Mouse (Mus musculus) embryonic facial prominence, embryonic 14.5 days (tissue): ENCODE data around the gene Mb. TPM values are rescaled to one million over a fixed set of nuclear protein-coding genes. Genes with fewer than 3 reads are reported as not detected.

Experiments
- ATAC-seq: fragments of 200-750 bp; cut with Nextera tagmentation; 2 replicates; pipeline ENCODE4 v1.8.0; 2017; ENCODE audit warnings: low read depth, moderate number of reproducible peaks, moderate TSS enrichment
- DNase-seq: peaks from one replicate; pipeline ENCODE4 v3.0.0-alpha.2; 2015; ENCODE audit warnings: low spot score
- H3K27ac ChIP-seq: fragments of 300-500 bp; sonication (generic); replicated peaks from 2 replicates; pipeline ENCODE4 v1.5.1; 2014; ENCODE audit warnings: low read depth, mild to moderate bottlenecking, low read length, moderate library complexity
- H3K27me3 ChIP-seq: fragments of 300-500 bp; sonication (generic); replicated peaks from 2 replicates; pipeline ENCODE4 v1.6.1; 2014; ENCODE audit warnings: low read length; ENCODE audit not compliant: control insufficient read depth, insufficient read depth
- H3K36me3 ChIP-seq: fragments of 300-500 bp; sonication (generic); 2 replicates; pipeline ENCODE4 v1.6.1; 2014; ENCODE audit warnings: low read length, mixed read lengths; ENCODE audit not compliant: control insufficient read depth, insufficient read depth
- H3K4me1 ChIP-seq: fragments of 300-500 bp; sonication (generic); 2 replicates; pipeline ENCODE4 v1.6.1; 2014; ENCODE audit warnings: antibody characterized with exemption, low read length; ENCODE audit not compliant: control insufficient read depth, insufficient read depth
- H3K4me2 ChIP-seq: fragments of 300-500 bp; sonication (generic); 2 replicates; pipeline ENCODE4 v1.6.1; 2014; ENCODE audit warnings: low read depth, mild to moderate bottlenecking, low read length, moderate library complexity, mixed read lengths
- H3K4me3 ChIP-seq: fragments of 300-500 bp; sonication (generic); 2 replicates; pipeline ENCODE4 v1.5.1; 2014; ENCODE audit warnings: low read depth, mild to moderate bottlenecking, low read length
- H3K9ac ChIP-seq: fragments of 300-500 bp; sonication (generic); 2 replicates; pipeline ENCODE4 v1.6.1; 2014; ENCODE audit warnings: low read depth, mild to moderate bottlenecking, low read length, moderate library complexity, mixed read lengths
- H3K9me3 ChIP-seq: fragments of 300-500 bp; sonication (generic); 2 replicates; pipeline ENCODE4 v1.6.1; 2016; ENCODE audit warnings: low read length; ENCODE audit not compliant: control insufficient read depth
- WGBS: fragments of 180-500 bp; shearing (Covaris S2); extraction: QIAGEN DNeasy Blood & Tissue Kit; methylation state at CpG from one replicate; pipeline ENCODE4 v1.1.7; 2014; 5-methylcytosine and 5-hydroxymethylcytosine counted together
- polyA plus RNA-seq: library from polyadenylated mRNA; unstranded; fragments of >200 nt; fragmentation: Nextera tagmentation; extraction: Ambion mirVana; gene quantifications from 2 replicates; pipeline ENCODE4 v1.2.1, GENCODE M21; 2014

Mb gene
- 12.9 and 13.9 TPM in 2 replicates for polyA plus RNA-seq

GRCm38 (mm10) chr15:77050570-77050969 lies at the start of gene Mb:
Mb (minus strand) TSS chr15:77050670.
- ATAC-seq (no peak), DNase-seq (no peak)
- Histone ChIP-seq H3K36me3 (no peaks in the 10 kb centered on the region), H3K9ac (no peak within 1 kb of the TSS), H3K9me3 (no peaks in the 10 kb centered on the region), H3K4me1 (no peaks in the 10 kb centered on the region), H3K4me3 (no peak within 1 kb of the TSS), H3K4me2 (no peak within 1 kb of the TSS), H3K27ac (no peak within 1 kb of the TSS), H3K27me3 (no peaks in the 10 kb centered on the region)
- WGBS: 89% methylated on average over 10 of the region's 10 CpGs

- Histone ChIP-seq H3K4me3 (no peak overlapping the region), H3K27me3 (no peaks in the 10 kb centered on the region), H3K9ac (no peak overlapping the region), H3K9me3 (no peaks in the 10 kb centered on the region), H3K4me1 (no peaks in the 10 kb centered on the region), H3K36me3 (peaks cover 67% of the 10 kb centered on the region), H3K4me2 (no peak overlapping the region), H3K27ac (no peak overlapping the region)
- no peak for ATAC-seq
- peak; percentile 15 for DNase-seq
- 28% methylated on average over 3 of the region's 3 CpGs for WGBS
These were observed 49.3 kb upstream of the Mb start for GRCm38 (mm10) chr15:77099756-77100155.

- H3K27ac ChIP-seq: no peak overlapping the region
- no peaks in the 10 kb centered on the region for H3K4me1 ChIP-seq
- WGBS: 90% methylated on average over 6 of the region's 6 CpGs
- H3K4me2 ChIP-seq: no peak overlapping the region
- no peak overlapping the region for H3K4me3 ChIP-seq
- DNase-seq (no peak), ATAC-seq (no peak)
- H3K27me3 ChIP-seq: no peaks in the 10 kb centered on the region
- H3K9ac ChIP-seq: no peak overlapping the region
- H3K9me3 ChIP-seq: no peaks in the 10 kb centered on the region
- peaks cover 84% of the 10 kb centered on the region for H3K36me3 ChIP-seq
These were observed 46.9 kb upstream of the Mb start for GRCm38 (mm10) chr15:77097358-77097757.

- ATAC-seq (no peak), DNase-seq (no peak)
- peaks cover 82% of the 10 kb centered on the region for H3K36me3 ChIP-seq
These were observed 44.7 kb upstream of the Mb start for GRCm38 (mm10) chr15:77095216-77095615.

GRCm38 (mm10) chr15:77094431-77094830 lies 44.0 kb upstream of the Mb start:
- Histone ChIP-seq H3K27me3 (no peaks in the 10 kb centered on the region), H3K4me3 (no peak overlapping the region), H3K27ac (no peak overlapping the region), H3K4me2 (no peak overlapping the region), H3K36me3 (peaks cover 85% of the 10 kb centered on the region), H3K9ac (no peak overlapping the region), H3K4me1 (peaks cover 2% of the 10 kb centered on the region; the same call in 1 of the 2 replicates), H3K9me3 (no peaks in the 10 kb centered on the region)
- no peak for ATAC-seq
- 94% methylated on average over 13 of the region's 13 CpGs for WGBS
- no peak for DNase-seq

More at GRCm38 (mm10) chr15:77095216-77095615, 44.7 kb upstream of the Mb start:
- Histone ChIP-seq H3K27me3 (no peaks in the 10 kb centered on the region), H3K4me1 (no peaks in the 10 kb centered on the region), H3K27ac (no peak overlapping the region), H3K9ac (no peak overlapping the region), H3K4me2 (no peak overlapping the region), H3K4me3 (no peak overlapping the region), H3K9me3 (no peaks in the 10 kb centered on the region)
- WGBS: 97% methylated on average over 1 of the region's 1 CpGs

GRCm38 (mm10) chr15:77091394-77091793 lies 40.9 kb upstream of the Mb start:
- 70% methylated on average over 4 of the region's 4 CpGs for WGBS
- no peak; the same call in 1 of the 2 replicates for ATAC-seq
- H3K9me3 ChIP-seq: no peaks in the 10 kb centered on the region

GRCm38 (mm10) chr15:77090531-77090930 lies 40.1 kb upstream of the Mb start:
- no peak for DNase-seq
- no peaks in the 10 kb centered on the region for H3K9me3 ChIP-seq
- peaks cover 80% of the 10 kb centered on the region for H3K36me3 ChIP-seq
- H3K4me1 ChIP-seq: peaks cover 4% of the 10 kb centered on the region; the same call in 1 of the 2 replicates
- H3K27ac ChIP-seq: no peak overlapping the region
- no peak overlapping the region for H3K4me2 ChIP-seq
- no peak overlapping the region for H3K4me3 ChIP-seq
- no peak for ATAC-seq
- no peak overlapping the region for H3K9ac ChIP-seq
- no peaks in the 10 kb centered on the region for H3K27me3 ChIP-seq
- WGBS: 77% methylated on average over 5 of the region's 5 CpGs

More at GRCm38 (mm10) chr15:77091394-77091793, 40.9 kb upstream of the Mb start:
- no peaks in the 10 kb centered on the region for H3K27me3 ChIP-seq
- no peak overlapping the region for H3K4me3 ChIP-seq
- H3K4me2 ChIP-seq: no peak overlapping the region
- H3K27ac ChIP-seq: no peak overlapping the region
- no peak overlapping the region for H3K9ac ChIP-seq
- H3K36me3 ChIP-seq: peaks cover 81% of the 10 kb centered on the region
- no peak for DNase-seq
- peaks cover 4% of the 10 kb centered on the region; the same call in 1 of the 2 replicates for H3K4me1 ChIP-seq

- Histone ChIP-seq H3K9ac (no peak overlapping the region), H3K27ac (0 out of 2 replicates have a peak overlapping the region, but pooled peaks have one; percentile 6), H3K4me1 (peaks cover 4% of the 10 kb centered on the region; the same call in 1 of the 2 replicates), H3K27me3 (no peaks in the 10 kb centered on the region), H3K9me3 (no peaks in the 10 kb centered on the region), H3K4me3 (no peak overlapping the region), H3K36me3 (peaks cover 80% of the 10 kb centered on the region), H3K4me2 (no peak overlapping the region)
- 53% methylated on average over 11 of the region's 11 CpGs for WGBS
- ATAC-seq (peak; percentile 38; the same call in 1 of the 2 replicates), DNase-seq (peak; percentile 73)
These were observed 38.8 kb upstream of the Mb start for GRCm38 (mm10) chr15:77089249-77089648.

GRCm38 (mm10) chr15:77086488-77086887 lies 36.0 kb upstream of the Mb start:
- WGBS: 93% methylated on average over 1 of the region's 1 CpGs
- H3K36me3 ChIP-seq: peaks cover 82% of the 10 kb centered on the region
- H3K9ac ChIP-seq: no peak overlapping the region
- H3K4me1 ChIP-seq: peaks cover 6% of the 10 kb centered on the region; the same call in 1 of the 2 replicates
- no peak for DNase-seq
- no peak overlapping the region for H3K4me3 ChIP-seq
- H3K4me2 ChIP-seq: no peak overlapping the region
- H3K9me3 ChIP-seq: no peaks in the 10 kb centered on the region
- no peak overlapping the region for H3K27ac ChIP-seq
- no peak for ATAC-seq
- no peaks in the 10 kb centered on the region for H3K27me3 ChIP-seq
